Comparison of ENCODE assay signal across 8 mouse cellular contexts in genomic region chr7:98839312-98839711, GRCm38 (mm10). TPM values are rescaled to one million over a fixed set of nuclear protein-coding genes. Genes with fewer than 3 reads are reported as not detected.
A peak's percentile ranks its signal among the peaks of the same experiment; 100 is the strongest.
DNase-seq lines count a peak whose midpoint lies in the region; ATAC-seq and TF ChIP-seq lines count a peak whose summit lies in the region.

No protein-coding gene starts in this region.

- 4% methylated on average over 12 of the region's 12 CpGs for WGBS in kidney, embryonic 15.5 days
- WGBS in embryonic facial prominence, embryonic 15.5 days, result 7% methylated on average over 12 of the region's 12 CpGs
- WGBS in intestine, postnatal 0 days, result 12% methylated on average over 12 of the region's 12 CpGs
- WGBS in neural tube, embryonic 12.5 days, result 3% methylated on average over 12 of the region's 12 CpGs

- H3K27ac ChIP-seq in kidney, embryonic 15.5 days, result no peak overlapping the region
- no peak overlapping the region for H3K27ac ChIP-seq in embryonic facial prominence, embryonic 15.5 days (replicated peaks)
- H3K27ac ChIP-seq in intestine, postnatal 0 days (ENCODE audit: low read depth, low read length), result no peak overlapping the region
- H3K27ac ChIP-seq in neural tube, embryonic 12.5 days, result no peak overlapping the region

- H3K4me1 ChIP-seq in kidney, embryonic 15.5 days, result peaks cover 87% of the 10 kb centered on the region
- H3K4me1 ChIP-seq in embryonic facial prominence, embryonic 15.5 days, result peaks cover 88% of the 10 kb centered on the region
- peaks cover 34% of the 10 kb centered on the region for H3K4me1 ChIP-seq in intestine, postnatal 0 days (replicated peaks; ENCODE audit: control insufficient read depth, insufficient read depth, low read length)
- peaks cover 65% of the 10 kb centered on the region for H3K4me1 ChIP-seq in neural tube, embryonic 12.5 days

- no peak for ATAC-seq in kidney, embryonic 15.5 days (replicated peaks; ENCODE audit: low FRiP score)
- ATAC-seq in embryonic facial prominence, embryonic 15.5 days (ENCODE audit: insufficient number of reproducible peaks, low FRiP score, low TSS enrichment, low read depth), result no peak
- ATAC-seq in intestine, postnatal 0 days, result no peak
- no peak for ATAC-seq in neural tube, embryonic 12.5 days (ENCODE audit: low FRiP score, low read depth)

- H3K36me3 ChIP-seq in kidney, embryonic 15.5 days, result no peaks in the 10 kb centered on the region
- no peaks in the 10 kb centered on the region for H3K36me3 ChIP-seq in embryonic facial prominence, embryonic 15.5 days
- no peaks in the 10 kb centered on the region for H3K36me3 ChIP-seq in intestine, postnatal 0 days (ENCODE audit: control insufficient read depth, insufficient read depth)
- no peaks in the 10 kb centered on the region for H3K36me3 ChIP-seq in neural tube, embryonic 12.5 days

- no peak for DNase-seq in kidney, adult 8-10 months
- DNase-seq in cerebellum, postnatal 4 days (ENCODE audit: low spot score in 2 of 2), result no peak
- DNase-seq in spleen, postnatal 36 days (ENCODE audit: low spot score in 2 of 2), result no peak
- DNase-seq in gastrocnemius, adult 18-20 months (ENCODE audit: low spot score), result no peak

- H3K9me3 ChIP-seq in kidney, embryonic 15.5 days (replicated peaks), result no peaks in the 10 kb centered on the region
- H3K9me3 ChIP-seq in embryonic facial prominence, embryonic 15.5 days (replicated peaks), result no peaks in the 10 kb centered on the region
- no peaks in the 10 kb centered on the region for H3K9me3 ChIP-seq in intestine, postnatal 0 days (ENCODE audit: control insufficient read depth)
- H3K9me3 ChIP-seq in neural tube, embryonic 12.5 days, result no peaks in the 10 kb centered on the region

- H3K4me2 ChIP-seq in kidney, embryonic 15.5 days, result peak overlapping the region; percentile 96
- H3K4me2 ChIP-seq in embryonic facial prominence, embryonic 15.5 days (replicated peaks), result peak overlapping the region; percentile 97
- H3K4me2 ChIP-seq in intestine, postnatal 0 days (replicated peaks; ENCODE audit: low read depth), result peak overlapping the region; percentile 87
- H3K4me2 ChIP-seq in neural tube, embryonic 12.5 days (replicated peaks), result peak overlapping the region; percentile 88

- H3K4me3 ChIP-seq in kidney, embryonic 15.5 days (replicated peaks), result peak overlapping the region; percentile 63
- H3K4me3 ChIP-seq in embryonic facial prominence, embryonic 15.5 days (replicated peaks), result peak overlapping the region; percentile 61
- H3K4me3 ChIP-seq in intestine, postnatal 0 days (ENCODE audit: low read depth, low read length), result peak overlapping the region; percentile 38
- H3K4me3 ChIP-seq in neural tube, embryonic 12.5 days, result peak overlapping the region; percentile 42

- no peak for TF ChIP-seq CTCF in intestine, postnatal 0 days (IDR thresholded peaks at IDR 0.05; ENCODE audit: low read depth)

- peak overlapping the region; percentile 51; the same call in 1 of the 2 replicates for H3K9ac ChIP-seq in kidney, embryonic 15.5 days
- peak overlapping the region; percentile 40 for H3K9ac ChIP-seq in embryonic facial prominence, embryonic 15.5 days
- H3K9ac ChIP-seq in intestine, postnatal 0 days (ENCODE audit: low read depth, low read length), result no peak overlapping the region
- 0 out of 2 replicates have a peak overlapping the region, but pooled peaks have one; percentile 33 for H3K9ac ChIP-seq in neural tube, embryonic 12.5 days

- H3K27me3 ChIP-seq in kidney, embryonic 15.5 days, result peaks cover 94% of the 10 kb centered on the region
- H3K27me3 ChIP-seq in embryonic facial prominence, embryonic 15.5 days, result peaks cover 51% of the 10 kb centered on the region
- H3K27me3 ChIP-seq in intestine, postnatal 0 days (replicated peaks; ENCODE audit: control insufficient read depth, insufficient read depth, low read length), result peaks cover 43% of the 10 kb centered on the region
- peaks cover 77% of the 10 kb centered on the region for H3K27me3 ChIP-seq in neural tube, embryonic 12.5 days (replicated peaks)

RNA-seq across cellular contexts. Expression of gene Wnt11, which starts 4.4 kb away (rescaled TPM):
- 35.5 and 36.9 TPM in 2 replicates for polyA plus RNA-seq in kidney, embryonic 15.5 days (2015; fragmentation: Nextera tagmentation; extraction: Ambion mirVana)
- 23.3 and 26.7 TPM in 2 replicates for polyA plus RNA-seq in embryonic facial prominence, embryonic 15.5 days (2015; fragmentation: Nextera tagmentation; extraction: Ambion mirVana)
- polyA plus RNA-seq in intestine, postnatal 0 days (2015; fragmentation: Nextera tagmentation; extraction: Ambion mirVana), result 0.80 and 1.1 TPM in 2 replicates
- polyA plus RNA-seq in neural tube, embryonic 12.5 days (2016; fragmentation: Nextera tagmentation; extraction: Ambion mirVana), result 7.2 and 9.4 TPM in 2 replicates
- 1 to 10 TPM; 6.5 to 6.8 TPM for total RNA-seq in gastrocnemius, adult 18-20 months (2021)
